Mouse (Mus musculus) lung, embryonic 16.5 days (tissue): ENCODE measurements around the gene Cdk14. TPM values are rescaled to one million over a fixed set of nuclear protein-coding genes. Genes with fewer than 3 reads are reported as not detected.

Experiments
- ATAC-seq: fragments of 200-750 bp; cut with Nextera tagmentation; 2 replicates; pipeline ENCODE4 v1.8.0; 2017; ENCODE audit warnings: low read depth, mild to moderate bottlenecking, moderate library complexity
- H3K27ac ChIP-seq: fragments of 300-500 bp; sonication (generic); 2 replicates; pipeline ENCODE4 v1.5.1; 2014; ENCODE audit warnings: mild to moderate bottlenecking, control low read depth, low read length
- H3K27me3 ChIP-seq: fragments of 300-500 bp; sonication (generic); 2 replicates; pipeline ENCODE4 v1.6.1; 2014; ENCODE audit warnings: low read depth, low read length, mixed read lengths; ENCODE audit not compliant: control insufficient read depth, insufficient read depth
- H3K36me3 ChIP-seq: fragments of 300-500 bp; sonication (generic); 2 replicates; pipeline ENCODE4 v1.6.1; 2014; ENCODE audit warnings: low read length; ENCODE audit not compliant: control insufficient read depth, insufficient read depth
- H3K4me1 ChIP-seq: fragments of 300-500 bp; sonication (generic); replicated peaks from 2 replicates; pipeline ENCODE4 v1.6.1; 2014; ENCODE audit warnings: low read length, mixed read lengths; ENCODE audit not compliant: control insufficient read depth, insufficient read depth
- H3K4me2 ChIP-seq: fragments of 300-500 bp; sonication (generic); 2 replicates; pipeline ENCODE4 v1.6.1; 2014; ENCODE audit warnings: low read depth, low read length, control low read depth
- H3K4me3 ChIP-seq: fragments of 300-500 bp; sonication (generic); 2 replicates; pipeline ENCODE4 v1.5.1; 2014; ENCODE audit warnings: mild to moderate bottlenecking, low read length, control low read depth
- H3K9ac ChIP-seq: fragments of 300-500 bp; sonication (generic); 2 replicates; pipeline ENCODE4 v1.6.1; 2014; ENCODE audit warnings: low read length, control low read depth
- H3K9me3 ChIP-seq: fragments of 300-500 bp; sonication (generic); 2 replicates; pipeline ENCODE4 v1.6.1; 2016; ENCODE audit warnings: low read length; ENCODE audit not compliant: control insufficient read depth
- WGBS: fragments of 180-500 bp; shearing (Covaris S2); extraction: QIAGEN DNeasy Blood & Tissue Kit; methylation state at CpG from one replicate; pipeline ENCODE4 v1.1.7; 2014; 5-methylcytosine and 5-hydroxymethylcytosine counted together
- microRNA-seq: library from miRNA; unstranded; fragments of <30 nt; microRNA quantifications from one replicate; pipeline ENCODE4, GENCODE M21; 2016
- polyA plus RNA-seq: library from polyadenylated mRNA; unstranded; fragments of >200 nt; fragmentation: Nextera tagmentation; extraction: Ambion mirVana; gene quantifications from 2 replicates; pipeline ENCODE4 v1.2.1, GENCODE M21; 2015

The Cdk14 gene
- polyA plus RNA-seq, 1 experiment from 2014 or later, result 28.6 TPM

DNA sequence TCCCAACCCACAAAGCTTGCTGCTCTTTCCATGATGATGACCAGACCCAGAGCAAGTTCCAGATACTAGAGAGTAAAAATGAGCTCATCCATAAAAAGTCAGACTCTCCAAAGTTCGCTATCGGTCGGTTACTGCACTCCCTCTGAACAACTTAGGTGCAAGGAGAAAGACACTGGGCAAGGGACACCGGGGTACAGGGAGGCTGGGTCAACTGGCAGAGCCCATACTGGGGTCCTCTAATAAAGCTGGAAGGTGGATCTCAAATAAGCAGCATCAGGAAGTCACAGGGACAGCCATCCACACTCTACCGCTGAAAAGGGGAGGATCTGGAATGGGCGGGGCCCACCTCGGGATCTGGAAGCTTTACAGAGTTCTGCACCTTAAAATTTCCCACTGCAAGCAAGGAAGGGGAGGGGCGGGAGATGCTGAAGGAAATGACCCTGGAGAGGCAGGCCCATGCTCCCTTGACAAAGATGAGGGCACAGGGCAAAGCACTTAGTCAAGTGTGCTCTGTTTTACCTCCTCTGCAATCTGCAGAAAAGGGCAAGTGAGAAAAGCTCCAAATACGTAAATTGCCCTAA lies 665.3 kb downstream of the Cdk14 start:
- H3K4me2 ChIP-seq, result peak overlapping the region; percentile 71
- H3K4me1 ChIP-seq, result peaks cover 9% of the 10 kb centered on the region; the same call in 1 of the 2 replicates
- peak overlapping the region; percentile 86 for H3K4me3 ChIP-seq
- no peak for ATAC-seq
- H3K36me3 ChIP-seq, result peaks cover 2% of the 10 kb centered on the region; the same call in 1 of the 2 replicates
- H3K27me3 ChIP-seq, result no peaks in the 10 kb centered on the region
- H3K9ac ChIP-seq, result peak overlapping the region; percentile 93
- no peaks in the 10 kb centered on the region for H3K9me3 ChIP-seq
- WGBS, result 24% methylated on average over 9 of the region's 9 CpGs
- H3K27ac ChIP-seq, result no peak overlapping the region

Small RNA genes within 50 kb of the gene (microRNA-seq; reads per million reads assigned to microRNA genes)
- gene Gm25037, result not detected
- not detected for gene Gm44483

Other genes starting within 250 kb of the Cdk14 start
- not detected in 2 replicates for gene 1700015F17Rik, start 58.8 kb upstream of the Cdk14 start, polyA plus RNA-seq
- gene Cldn12, start 94.6 kb upstream of the Cdk14 start, polyA plus RNA-seq, result 15.3 and 15.7 TPM in 2 replicates
- gene Gtpbp10, start 139.2 kb upstream of the Cdk14 start, polyA plus RNA-seq, result 22.0 and 24.3 TPM in 2 replicates
- 0.63 and 0.88 TPM in 2 replicates for gene Gm8773, start 153.5 kb upstream of the Cdk14 start, polyA plus RNA-seq
- 6.5 and 6.8 TPM in 2 replicates for gene Cfap69, start 243.9 kb upstream of the Cdk14 start, polyA plus RNA-seq